Mouse (Mus musculus): ENCODE results near the gene Gm30083.

- TF ChIP-seq POLR2AphosphoS2 (IDR thresholded peaks at IDR 0.05; ENCODE audit: low read length) (no peak), EP300 (IDR thresholded peaks at IDR 0.05; ENCODE audit: low read depth in 1 of 2, low read length in 2 of 2) (no peak), GATA1 (IDR thresholded peaks at IDR 0.05; ENCODE audit: low read depth, low read length) (no peak), CTCF (IDR thresholded peaks at IDR 0.05 in 2 of 3, conservative IDR thresholded peaks at IDR 0.05 in 1 of 3; ENCODE audit: control insufficient read depth in 1 of 3, insufficient read depth in 1 of 3, low read depth in 2 of 3, low read length in 3 of 3, poor library complexity in 1 of 3, severe bottlenecking in 1 of 3) (no peak; a peak in 2 of 6 replicates), SIN3A (IDR thresholded peaks at IDR 0.05; ENCODE audit: low read length) (no peak), NELFE (IDR thresholded peaks at IDR 0.05; ENCODE audit: low read depth, low read length) (no peak), MAFK (IDR thresholded peaks at IDR 0.05; ENCODE audit: borderline replicate concordance, low read depth, low read length) (no peak), MEF2A (IDR thresholded peaks at IDR 0.05; ENCODE audit: extremely low read depth, insufficient replicate concordance, low read depth, low read length, poor library complexity, severe bottlenecking) (no peak), BHLHE40 (IDR thresholded peaks at IDR 0.05; ENCODE audit: borderline replicate concordance, low read depth, low read length) (no peak), SMC3 (IDR thresholded peaks at IDR 0.05; ENCODE audit: low read depth, low read length) (no peak)
These were observed 49.3 kb downstream of the Gm30083 start for GRCm38 (mm10) chr14:33965675-33966074.
